Comparison of ENCODE assay signal across 8 mouse cellular contexts in the genomic region with DNA sequence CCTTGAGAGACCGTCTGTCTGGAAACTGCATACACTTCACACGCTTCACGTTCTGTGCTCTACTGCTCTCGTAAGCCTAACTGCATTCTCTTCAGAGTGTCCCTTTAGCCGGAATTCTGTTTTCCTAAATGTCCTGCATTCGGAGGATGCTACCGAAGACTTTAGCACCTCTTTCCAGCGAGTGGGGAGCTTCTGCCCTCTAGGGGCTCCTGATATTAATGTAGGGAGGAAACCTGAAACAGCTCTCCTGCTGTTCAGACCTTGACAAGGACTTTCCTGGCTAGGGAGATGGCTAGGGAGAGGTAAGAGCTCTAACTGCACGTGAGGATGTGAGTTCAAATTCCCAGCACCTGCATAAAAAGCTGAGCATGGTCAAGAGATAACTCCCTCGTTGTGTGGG. TPM values are rescaled to one million over a fixed set of nuclear protein-coding genes. Genes with fewer than 3 reads are reported as not detected.
DNase-seq lines count a peak whose midpoint lies in the region; ATAC-seq lines count a peak whose summit lies in the region.

No protein-coding gene starts in this region.

- peak; percentile 52 for DNase-seq in adrenal gland, postnatal 10 days
- DNase-seq in adrenal gland, postnatal 4 days (ENCODE audit: low spot score in 2 of 2), result no peak
- DNase-seq in midbrain, embryonic 14.5 days, result peak; percentile 48
- peak; percentile 50 for DNase-seq in thymus, postnatal 25 days
- DNase-seq in ovary, postnatal 36 days (ENCODE audit: low spot score), result no peak
- DNase-seq in heart, adult 9 months (ENCODE audit: low spot score in 2 of 2), result no peak

- no peak overlapping the region for H3K27ac ChIP-seq in midbrain, embryonic 14.5 days (replicated peaks; ENCODE audit: low read depth, low read length)
- no peak overlapping the region for H3K27ac ChIP-seq in midbrain, embryonic 15.5 days
- peak overlapping the region; percentile 74; the same call in 1 of the 2 replicates for H3K27ac ChIP-seq in kidney, embryonic 14.5 days (ENCODE audit: low read depth, low read length)

- no peak for ATAC-seq in midbrain, embryonic 14.5 days (ENCODE audit: low FRiP score, low TSS enrichment)
- ATAC-seq in midbrain, embryonic 15.5 days (replicated peaks), result no peak
- no peak for ATAC-seq in kidney, embryonic 14.5 days (ENCODE audit: low FRiP score, low TSS enrichment)

- no peak overlapping the region for H3K4me3 ChIP-seq in midbrain, embryonic 14.5 days (replicated peaks; ENCODE audit: low read depth, low read length)
- no peak overlapping the region for H3K4me3 ChIP-seq in midbrain, embryonic 15.5 days
- H3K4me3 ChIP-seq in kidney, embryonic 14.5 days (ENCODE audit: low read length), result no peak overlapping the region

- no peak overlapping the region for H3K9ac ChIP-seq in midbrain, embryonic 14.5 days (replicated peaks; ENCODE audit: low read length)
- H3K9ac ChIP-seq in midbrain, embryonic 15.5 days, result no peak overlapping the region
- H3K9ac ChIP-seq in kidney, embryonic 14.5 days (ENCODE audit: low read depth, low read length), result no peak overlapping the region

- H3K9me3 ChIP-seq in midbrain, embryonic 14.5 days (ENCODE audit: control insufficient read depth, low read length), result no peaks in the 10 kb centered on the region
- H3K9me3 ChIP-seq in midbrain, embryonic 15.5 days, result no peaks in the 10 kb centered on the region
- no peaks in the 10 kb centered on the region for H3K9me3 ChIP-seq in kidney, embryonic 14.5 days (ENCODE audit: control insufficient read depth, low read length)

- H3K27me3 ChIP-seq in midbrain, embryonic 14.5 days (ENCODE audit: control insufficient read depth, insufficient read depth, low read length), result no peaks in the 10 kb centered on the region
- H3K27me3 ChIP-seq in midbrain, embryonic 15.5 days (replicated peaks), result no peaks in the 10 kb centered on the region
- H3K27me3 ChIP-seq in kidney, embryonic 14.5 days (ENCODE audit: control insufficient read depth, insufficient read depth, low read length), result no peaks in the 10 kb centered on the region

- no peaks in the 10 kb centered on the region for H3K4me1 ChIP-seq in midbrain, embryonic 14.5 days (ENCODE audit: control insufficient read depth, insufficient read depth, low read length)
- H3K4me1 ChIP-seq in midbrain, embryonic 15.5 days, result no peaks in the 10 kb centered on the region
- peaks cover 16% of the 10 kb centered on the region for H3K4me1 ChIP-seq in kidney, embryonic 14.5 days (ENCODE audit: control insufficient read depth, insufficient read depth, low read length)

- 72% methylated on average over 10 of the region's 10 CpGs for WGBS in midbrain, embryonic 14.5 days
- 66% methylated on average over 10 of the region's 10 CpGs for WGBS in midbrain, embryonic 15.5 days
- WGBS in kidney, embryonic 14.5 days, result 35% methylated on average over 10 of the region's 10 CpGs

- H3K4me2 ChIP-seq in midbrain, embryonic 14.5 days (ENCODE audit: low read length), result no peak overlapping the region
- no peak overlapping the region for H3K4me2 ChIP-seq in midbrain, embryonic 15.5 days
- no peak overlapping the region for H3K4me2 ChIP-seq in kidney, embryonic 14.5 days (replicated peaks; ENCODE audit: low read depth, low read length)

- peaks cover 65% of the 10 kb centered on the region for H3K36me3 ChIP-seq in midbrain, embryonic 14.5 days (ENCODE audit: control insufficient read depth, insufficient read depth, low read length)
- peaks cover 48% of the 10 kb centered on the region for H3K36me3 ChIP-seq in midbrain, embryonic 15.5 days (replicated peaks)
- H3K36me3 ChIP-seq in kidney, embryonic 14.5 days (ENCODE audit: control insufficient read depth, insufficient read depth, low read length), result peaks cover 64% of the 10 kb centered on the region

RNA-seq across cellular contexts. Expression of a gene that starts 18.6 kb away (rescaled TPM):
- total RNA-seq in adrenal gland, postnatal 10 days (2021), result 100 to 1,000 TPM in 1 of 2 experiments, 10 to 100 TPM in 1; 94.1 to 123 TPM
- 100 to 1,000 TPM; 138 to 157 TPM for total RNA-seq in adrenal gland, postnatal 4 days (2021)
- polyA plus RNA-seq in midbrain, embryonic 14.5 days (2014; fragmentation: Nextera tagmentation; extraction: Ambion mirVana), result 172 and 229 TPM in 2 replicates
- 201 and 209 TPM in 2 replicates for polyA plus RNA-seq in midbrain, embryonic 15.5 days (2015; fragmentation: Nextera tagmentation; extraction: Ambion mirVana)
- polyA plus RNA-seq in kidney, embryonic 14.5 days (2014; fragmentation: Nextera tagmentation; extraction: Ambion mirVana), result 64.8 and 96.7 TPM in 2 replicates

RNA-seq across cellular contexts. Expression of a gene that starts 28.9 kb away (rescaled TPM):
- 10 to 100 TPM; 37.4 TPM for total RNA-seq in adrenal gland, postnatal 10 days (2021)
- total RNA-seq in adrenal gland, postnatal 4 days (2021), result 10 to 100 TPM; 49.9 to 50.9 TPM
- polyA plus RNA-seq in midbrain, embryonic 14.5 days (2014; fragmentation: Nextera tagmentation; extraction: Ambion mirVana), result 80.3 and 96.2 TPM in 2 replicates
- polyA plus RNA-seq in midbrain, embryonic 15.5 days (2015; fragmentation: Nextera tagmentation; extraction: Ambion mirVana), result 105 and 107 TPM in 2 replicates
- polyA plus RNA-seq in kidney, embryonic 14.5 days (2014; fragmentation: Nextera tagmentation; extraction: Ambion mirVana), result 35.6 and 36.4 TPM in 2 replicates

RNA-seq across cellular contexts. Expression of a gene that starts 29.1 kb away (rescaled TPM):
- 10 to 100 TPM; 58.0 to 59.9 TPM for total RNA-seq in adrenal gland, postnatal 10 days (2021)
- total RNA-seq in adrenal gland, postnatal 4 days (2021), result 10 to 100 TPM; 69.5 to 72.7 TPM
- 142 and 144 TPM in 2 replicates for polyA plus RNA-seq in midbrain, embryonic 14.5 days (2014; fragmentation: Nextera tagmentation; extraction: Ambion mirVana)
- polyA plus RNA-seq in midbrain, embryonic 15.5 days (2015; fragmentation: Nextera tagmentation; extraction: Ambion mirVana), result 146 and 147 TPM in 2 replicates
- 87.8 and 103 TPM in 2 replicates for polyA plus RNA-seq in kidney, embryonic 14.5 days (2014; fragmentation: Nextera tagmentation; extraction: Ambion mirVana)

RNA-seq across cellular contexts. Expression of a gene that starts 39.4 kb away (rescaled TPM):
- total RNA-seq in adrenal gland, postnatal 10 days (2021), result 1 to 10 TPM; 2.3 to 5.9 TPM
- total RNA-seq in adrenal gland, postnatal 4 days (2021), result 10 to 100 TPM in 1 of 2 experiments, 1 to 10 TPM in 1; 5.7 to 13.2 TPM
- polyA plus RNA-seq in midbrain, embryonic 14.5 days (2014; fragmentation: Nextera tagmentation; extraction: Ambion mirVana), result not detected in 2 replicates
- not detected in 2 replicates for polyA plus RNA-seq in midbrain, embryonic 15.5 days (2015; fragmentation: Nextera tagmentation; extraction: Ambion mirVana)
- polyA plus RNA-seq in kidney, embryonic 14.5 days (2014; fragmentation: Nextera tagmentation; extraction: Ambion mirVana), result 15.1 and 22.6 TPM in 2 replicates

RNA-seq across cellular contexts. Expression of a gene that starts 53.5 kb away (rescaled TPM):
- total RNA-seq in adrenal gland, postnatal 10 days (2021), result 100 to 1,000 TPM; 739 to 765 TPM
- 100 to 1,000 TPM; 703 to 716 TPM for total RNA-seq in adrenal gland, postnatal 4 days (2021)
- 750 and 787 TPM in 2 replicates for polyA plus RNA-seq in midbrain, embryonic 14.5 days (2014; fragmentation: Nextera tagmentation; extraction: Ambion mirVana)
- 892 and 955 TPM in 2 replicates for polyA plus RNA-seq in midbrain, embryonic 15.5 days (2015; fragmentation: Nextera tagmentation; extraction: Ambion mirVana)
- 921 and 980 TPM in 2 replicates for polyA plus RNA-seq in kidney, embryonic 14.5 days (2014; fragmentation: Nextera tagmentation; extraction: Ambion mirVana)

Comparison
In these comparisons a context has a peak if more than half of its experiments do, and no peak if none do; other contexts are left out.
1. DNase-seq: peak in adrenal gland, postnatal 10 days (single experiment), midbrain, embryonic 14.5 days (single experiment) and thymus, postnatal 25 days (single experiment); none in adrenal gland, postnatal 4 days (0 of 2), ovary, postnatal 36 days (single experiment) and heart, adult 9 months (0 of 2).